Mouse (Mus musculus): ENCODE data around the gene Itga8. TPM values are rescaled to one million over a fixed set of nuclear protein-coding genes. Genes with fewer than 3 reads are reported as not detected.
A peak's percentile ranks its signal among the peaks of the same experiment; 100 is the strongest.

Gene Itga8
- total RNA-seq, 2 experiments from 2014 or later: 2.0 to 2.6 TPM

- intact Hi-C loops (cut with DNase I): no loop called here
- TF ChIP-seq CTCF (IDR thresholded peaks at IDR 0.05): no peak
- no peak for DNase-seq
- Histone ChIP-seq H3K27ac (no peak overlapping the region), H3K4me3 (no peak overlapping the region)
These were observed 95.4 kb downstream of the Itga8 start for GRCm38 (mm10) chr2:12206353-12206752.

GRCm38 (mm10) chr2:12205875-12206274 is 95.8 kb downstream of the Itga8 start:
- no peak for TF ChIP-seq CTCF (IDR thresholded peaks at IDR 0.05)
- Histone ChIP-seq H3K4me3 (no peak overlapping the region), H3K27ac (no peak overlapping the region)
- DNase-seq: no peak
- intact Hi-C loops (cut with DNase I): no loop called here

GRCm38 (mm10) chr2:12203231-12203630 is 98.5 kb downstream of the Itga8 start:
- intact Hi-C loops (cut with DNase I): no loop called here
- no peak for TF ChIP-seq CTCF (IDR thresholded peaks at IDR 0.05)
- no peak overlapping the region for H3K27ac ChIP-seq
- DNase-seq: no peak
- H3K4me3 ChIP-seq: no peak overlapping the region

- no peak overlapping the region for H3K4me3 ChIP-seq
- no peak for DNase-seq
These were observed 103.0 kb downstream of the Itga8 start for GRCm38 (mm10) chr2:12198699-12199098.

GRCm38 (mm10) chr2:12198214-12198613 is 103.5 kb downstream of the Itga8 start:
- no peak for TF ChIP-seq CTCF (IDR thresholded peaks at IDR 0.05)
- no peak overlapping the region for H3K4me3 ChIP-seq
- no peak for DNase-seq
- no peak overlapping the region for H3K27ac ChIP-seq
- intact Hi-C loops (cut with DNase I): no loop called here

More at GRCm38 (mm10) chr2:12198699-12199098, 103.0 kb downstream of the Itga8 start:
- TF ChIP-seq CTCF (IDR thresholded peaks at IDR 0.05): no peak
- no peak overlapping the region for H3K27ac ChIP-seq
- intact Hi-C loops (cut with DNase I): no loop called here

GRCm38 (mm10) chr2:12197711-12198110 is 104.0 kb downstream of the Itga8 start:
- Histone ChIP-seq H3K27ac (no peak overlapping the region), H3K4me3 (no peak overlapping the region)
- DNase-seq: no peak
- TF ChIP-seq CTCF (IDR thresholded peaks at IDR 0.05): no peak
- intact Hi-C loops (cut with DNase I): no loop called here

GRCm38 (mm10) chr2:12189026-12189425 is 112.7 kb downstream of the Itga8 start:
- DNase-seq: no peak
- no peak for TF ChIP-seq CTCF (IDR thresholded peaks at IDR 0.05)
- no peak overlapping the region for H3K27ac ChIP-seq
- intact Hi-C loops (cut with DNase I): no loop called here
- H3K4me3 ChIP-seq: no peak overlapping the region

GRCm38 (mm10) chr2:12187646-12188045 is 114.1 kb downstream of the Itga8 start:
- Histone ChIP-seq H3K27ac (no peak overlapping the region), H3K4me3 (no peak overlapping the region)
- no peak for DNase-seq
- no peak for TF ChIP-seq CTCF (IDR thresholded peaks at IDR 0.05)
- intact Hi-C loops (cut with DNase I): no loop called here

GRCm38 (mm10) chr2:12182402-12182948 is 119.2 kb downstream of the Itga8 start:
- no peak for DNase-seq
- intact Hi-C loops (cut with DNase I): no loop called here
- Histone ChIP-seq H3K27ac (no peak overlapping the region), H3K4me3 (no peak overlapping the region)
- no peak for TF ChIP-seq CTCF (IDR thresholded peaks at IDR 0.05)

GRCm38 (mm10) chr2:12180635-12181034 is 121.1 kb downstream of the Itga8 start:
- Histone ChIP-seq H3K27ac (no peak overlapping the region), H3K4me3 (no peak overlapping the region)
- DNase-seq: no peak
- intact Hi-C loops (cut with DNase I): no loop called here
- no peak for TF ChIP-seq CTCF (IDR thresholded peaks at IDR 0.05)

GRCm38 (mm10) chr2:12174722-12175427 is 126.8 kb downstream of the Itga8 start:
- intact Hi-C loops (cut with DNase I): no loop called here
- DNase-seq: no peak
- TF ChIP-seq CTCF (IDR thresholded peaks at IDR 0.05): no peak
- Histone ChIP-seq H3K4me3 (no peak overlapping the region), H3K27ac (no peak overlapping the region)

GRCm38 (mm10) chr2:12170221-12170620 is 131.5 kb downstream of the Itga8 start:
- no peak overlapping the region for H3K27ac ChIP-seq
- H3K4me3 ChIP-seq: no peak overlapping the region
- TF ChIP-seq CTCF (IDR thresholded peaks at IDR 0.05): no peak
- no peak for DNase-seq
- intact Hi-C loops (cut with DNase I): no loop called here

- intact Hi-C loops (cut with DNase I): no loop called here
- H3K27ac ChIP-seq: no peak overlapping the region
- no peak for DNase-seq
- TF ChIP-seq CTCF (IDR thresholded peaks at IDR 0.05): peak; percentile 65
- H3K4me3 ChIP-seq: no peak overlapping the region
These were observed 141.2 kb downstream of the Itga8 start for GRCm38 (mm10) chr2:12160486-12160885.

GRCm38 (mm10) chr2:12157001-12157400 is 144.7 kb downstream of the Itga8 start:
- no peak for DNase-seq
- intact Hi-C loops (cut with DNase I): loop anchor here (5.0 kb wide), 1 partner anchor 145 kb away; the partner anchor contains the start of gene Itga8
- no peak for TF ChIP-seq CTCF (IDR thresholded peaks at IDR 0.05)

More at GRCm38 (mm10) chr2:12157001-12157400, 144.7 kb downstream of the Itga8 start:
- Histone ChIP-seq H3K4me3 (no peak overlapping the region), H3K27ac (no peak overlapping the region)

Data from gastrocnemius, adult 2 months (tissue).